Mouse (Mus musculus): Measurements from ENCODE around the gene Olfr1009. TPM values are rescaled to one million over a fixed set of nuclear protein-coding genes. Genes with fewer than 3 reads are reported as not detected.
"Not testable (repeated sequence)": the region's sequence is repeated elsewhere in the genome, so short reads cannot be mapped to it uniquely, and the experiment has no call there.

Gene Olfr1009
- total RNA-seq (2021) = 0.30 TPM in 1 of 2 replicates, not detected in the other
- long read RNA-seq = 0 reads

GRCm38 (mm10) chr2:85715119-85715518, at the start of gene Olfr1009:
Gene Olfr1009 (plus strand): TSS chr2:85715419.
- DNase-seq = no peak

- no peak for DNase-seq
Measured at GRCm38 (mm10) chr2:85678667-85679066, 36.6 kb upstream of the Olfr1009 start, which contains the start of gene Olfr1006. Gene Olfr1006 (minus strand): TSS chr2:85678767.

- DNase-seq = no peak
Measured at GRCm38 (mm10) chr2:85689131-85689530, 26.1 kb upstream of the Olfr1009 start, which contains the start of gene Olfr1008. Gene Olfr1008 (plus strand): TSS chr2:85689431.

- DNase-seq = not testable (repeated sequence)
Measured at GRCm38 (mm10) chr2:85710680-85711079, 4.5 kb upstream of the Olfr1009 start.

- no peak for DNase-seq
Measured at GRCm38 (mm10) chr2:85711159-85711558, 4.1 kb upstream of the Olfr1009 start.

DNA sequence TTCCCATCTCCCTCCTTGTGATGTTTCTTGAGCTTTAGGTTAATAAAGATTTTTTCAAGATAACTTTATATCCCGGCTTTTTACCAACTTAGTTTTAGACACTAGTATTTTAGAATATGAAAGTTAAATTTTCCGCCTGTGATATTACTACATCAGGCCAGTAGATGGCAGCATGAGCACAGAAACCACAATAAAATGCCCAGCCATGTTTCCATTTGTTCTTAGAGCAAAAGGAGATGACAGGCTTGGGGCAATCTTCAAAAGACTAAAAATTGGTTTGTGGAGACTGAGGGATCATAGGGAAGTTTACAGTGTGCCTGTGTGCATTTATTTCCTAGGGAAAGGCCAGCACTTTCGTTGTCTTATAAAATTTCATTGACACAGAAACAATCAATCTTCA, 10.6 kb downstream of the Olfr1009 start:
- no peak for DNase-seq

DNA sequence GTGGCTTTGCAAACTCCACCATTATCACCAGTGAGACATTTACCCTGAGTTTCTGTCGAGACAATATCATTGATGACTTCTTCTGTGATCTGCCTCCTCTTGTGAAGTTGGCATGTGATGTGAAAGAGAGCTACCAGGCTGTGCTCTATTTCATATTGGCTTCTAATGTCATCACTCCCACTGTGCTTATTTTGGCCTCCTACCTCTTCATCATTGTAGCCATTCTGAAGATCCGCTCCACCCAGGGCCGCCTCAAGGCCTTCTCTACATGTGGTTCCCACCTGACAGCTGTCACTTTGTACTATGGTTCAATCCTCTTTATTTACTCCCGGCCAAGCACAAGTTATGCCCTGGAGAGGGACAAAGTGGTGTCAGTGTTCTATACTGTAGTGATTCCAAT, 38.6 kb downstream of the Olfr1009 start:
- DNase-seq = no peak

DNA sequence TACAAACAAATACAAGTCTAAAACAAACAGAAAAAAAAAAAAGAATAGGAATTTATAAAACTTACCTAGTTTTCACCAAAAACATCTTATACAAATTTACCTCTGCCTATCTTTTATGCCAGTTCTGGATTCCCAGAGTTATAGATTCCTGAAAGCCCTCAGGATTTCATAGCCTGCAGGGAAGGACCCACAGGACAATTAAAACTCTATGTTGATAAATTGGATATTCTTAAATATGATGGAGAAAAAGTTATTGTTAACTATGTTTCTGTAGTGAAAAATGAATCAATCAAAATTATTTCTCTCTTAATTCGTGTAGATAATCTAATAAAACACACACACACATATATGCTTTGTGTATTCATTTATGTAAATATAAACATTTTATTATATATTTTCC, 47.4 kb downstream of the Olfr1009 start, which contains the start of gene Olfr1012:
TSS of gene Olfr1012 (minus strand) at position 101 of the 400 bp plus-strand sequence.
- DNase-seq = no peak

- DNase-seq = no peak
Measured at GRCm38 (mm10) chr2:85766798-85767197, 51.6 kb downstream of the Olfr1009 start, which contains the start of gene Olfr1013. Gene Olfr1013 (plus strand): TSS chr2:85767098.

- no peak for DNase-seq
Measured at GRCm38 (mm10) chr2:85772413-85772812, 57.2 kb downstream of the Olfr1009 start, which contains the start of gene Olfr1014. Gene Olfr1014 (plus strand): TSS chr2:85772713.

Other genes with a start within 250 kb of the Olfr1009 start
- gene 4833423E24Rik, start 196.4 kb upstream of the Olfr1009 start, total RNA-seq (2021) = 0.38 and 0.39 TPM in 2 replicates
- gene Olfr996, start 136.2 kb upstream of the Olfr1009 start, total RNA-seq (2021) = not detected in 2 replicates
- not detected in 2 replicates for gene Olfr998, start 126.5 kb upstream of the Olfr1009 start, total RNA-seq (2021)
- not detected in 2 replicates for gene Olfr1000, start 103.5 kb upstream of the Olfr1009 start, total RNA-seq (2021)
- gene Olfr1002, start 64.7 kb upstream of the Olfr1009 start, total RNA-seq (2021) = not detected in 2 replicates
- not detected in 2 replicates for gene Olfr154, start 51.0 kb upstream of the Olfr1009 start, total RNA-seq (2021)
- gene Olfr1006, start 36.7 kb upstream of the Olfr1009 start, total RNA-seq (2021) = not detected in 2 replicates
- gene Olfr1008, start 26.0 kb upstream of the Olfr1009 start, total RNA-seq (2021) = not detected in 2 replicates
- not detected in 2 replicates for gene Olfr1012, start 47.3 kb downstream of the Olfr1009 start, total RNA-seq (2021)
- gene Olfr1013, start 51.7 kb downstream of the Olfr1009 start, total RNA-seq (2021) = 0.06 TPM in 1 of 2 replicates, not detected in the other
- gene Olfr1014, start 57.3 kb downstream of the Olfr1009 start, total RNA-seq (2021) = 0.38 TPM in 1 of 2 replicates, not detected in the other
- gene Olfr1015, start 66.6 kb downstream of the Olfr1009 start, total RNA-seq (2021) = not detected in 2 replicates
- not detected in 2 replicates for gene Olfr1016, start 87.1 kb downstream of the Olfr1009 start, total RNA-seq (2021)
- not detected in 2 replicates for gene Olfr1018, start 103.1 kb downstream of the Olfr1009 start, total RNA-seq (2021)
- not detected in 2 replicates for gene Olfr1019, start 130.1 kb downstream of the Olfr1009 start, total RNA-seq (2021)
- gene Olfr1020, start 131.6 kb downstream of the Olfr1009 start, total RNA-seq (2021) = not detected in 2 replicates
- not detected in 2 replicates for gene Olfr1022, start 153.2 kb downstream of the Olfr1009 start, total RNA-seq (2021)
- gene Olfr1023, start 170.2 kb downstream of the Olfr1009 start, total RNA-seq (2021) = not detected in 2 replicates
- not detected in 2 replicates for gene Olfr1024, start 189.6 kb downstream of the Olfr1009 start, total RNA-seq (2021)
- not detected in 2 replicates for gene Olfr1025-ps1, start 199.8 kb downstream of the Olfr1009 start, total RNA-seq (2021)
- not detected in 2 replicates for gene Olfr1026, start 206.1 kb downstream of the Olfr1009 start, total RNA-seq (2021)
- gene Olfr1028, start 235.0 kb downstream of the Olfr1009 start, total RNA-seq (2021) = not detected in 2 replicates

Measured in adrenal gland, postnatal 25 days (tissue).